Mouse (Mus musculus) heart, embryonic 14.5 days (tissue): Measurements from ENCODE around the gene Klc1. TPM values are rescaled to one million over a fixed set of nuclear protein-coding genes. Genes with fewer than 3 reads are reported as not detected.
"Not testable (repeated sequence)": the region's sequence is repeated elsewhere in the genome, so short reads cannot be mapped to it uniquely, and the experiment has no call there.

ENCODE experiments used
- ATAC-seq: fragments of 200-750 bp; cut with Nextera tagmentation; 2 replicates; pipeline ENCODE4 v1.8.0; 2017; ENCODE audit warnings: low read depth, moderate TSS enrichment; ENCODE audit not compliant: insufficient number of reproducible peaks, insufficient read depth, low FRiP score
- H3K27ac ChIP-seq, 2 experiments: fragments of 200-500 bp in 1 of 2; fragments of 300-500 bp in 1 of 2; sonication (generic) in 1 of 2; replicated peaks in 1 of 2; 2 replicates each; pipeline ENCODE4 v1.5.1; 2012 to 2014; ENCODE audit warnings: low read depth in 2 of 2, low read length in 2 of 2, control low read depth in 1 of 2, mild to moderate bottlenecking in 1 of 2, mixed read lengths in 1 of 2; ENCODE audit not compliant: control insufficient read depth in 1 of 2, insufficient read depth in 1 of 2
- H3K27me3 ChIP-seq: fragments of 300-500 bp; sonication (generic); 2 replicates; pipeline ENCODE4 v1.6.1; 2014; ENCODE audit warnings: mild to moderate bottlenecking, low read length, control low read depth; ENCODE audit not compliant: control insufficient read depth, insufficient read depth
- H3K36me3 ChIP-seq: fragments of 300-500 bp; sonication (generic); 2 replicates; pipeline ENCODE4 v1.6.1; 2014; ENCODE audit warnings: mild to moderate bottlenecking, control low read depth, low read length, mixed read lengths; ENCODE audit not compliant: control insufficient read depth, insufficient read depth
- H3K4me1 ChIP-seq, 2 experiments: fragments of 200-500 bp in 1 of 2; fragments of 300-500 bp in 1 of 2; sonication (generic) in 1 of 2; 2 replicates each; pipeline ENCODE4 v1.6.1; 2012 to 2014; ENCODE audit warnings: low read length in 2 of 2, control low read depth in 1 of 2, mixed read lengths in 1 of 2; ENCODE audit not compliant: control insufficient read depth in 2 of 2, insufficient read depth in 2 of 2
- H3K4me2 ChIP-seq: fragments of 300-500 bp; sonication (generic); 2 replicates; pipeline ENCODE4 v1.6.1; 2014; ENCODE audit warnings: mild to moderate bottlenecking, low read length
- H3K4me3 ChIP-seq, 2 experiments: fragments of 200-500 bp in 1 of 2; fragments of 300-500 bp in 1 of 2; sonication (generic) in 1 of 2; 2 replicates each; pipeline ENCODE4 v1.5.1; 2012 to 2014; ENCODE audit warnings: low read length in 2 of 2, mild to moderate bottlenecking in 2 of 2, control low read depth in 1 of 2, low read depth in 1 of 2, moderate library complexity in 1 of 2; ENCODE audit not compliant: control insufficient read depth in 1 of 2, insufficient read depth in 1 of 2
- H3K9ac ChIP-seq: fragments of 300-500 bp; sonication (generic); 2 replicates; pipeline ENCODE4 v1.6.1; 2014; ENCODE audit warnings: mild to moderate bottlenecking, low read length
- H3K9me3 ChIP-seq: fragments of 300-500 bp; sonication (generic); 2 replicates; pipeline ENCODE4 v1.6.1; 2016; ENCODE audit warnings: low read length, control low read depth; ENCODE audit not compliant: control insufficient read depth
- WGBS: fragments of 180-500 bp; shearing (Covaris S2); extraction: QIAGEN DNeasy Blood & Tissue Kit; methylation state at CpG from one replicate; pipeline ENCODE4 v1.1.7; 2014; 5-methylcytosine and 5-hydroxymethylcytosine counted together
- polyA plus RNA-seq: library from polyadenylated mRNA; unstranded; fragments of >200 nt; fragmentation: Nextera tagmentation; extraction: Ambion mirVana; gene quantifications from 2 replicates; pipeline ENCODE4 v1.2.1, GENCODE M21; 2014

Klc1 gene
- polyA plus RNA-seq, 1 experiment from 2014 or later = 118 TPM

DNA sequence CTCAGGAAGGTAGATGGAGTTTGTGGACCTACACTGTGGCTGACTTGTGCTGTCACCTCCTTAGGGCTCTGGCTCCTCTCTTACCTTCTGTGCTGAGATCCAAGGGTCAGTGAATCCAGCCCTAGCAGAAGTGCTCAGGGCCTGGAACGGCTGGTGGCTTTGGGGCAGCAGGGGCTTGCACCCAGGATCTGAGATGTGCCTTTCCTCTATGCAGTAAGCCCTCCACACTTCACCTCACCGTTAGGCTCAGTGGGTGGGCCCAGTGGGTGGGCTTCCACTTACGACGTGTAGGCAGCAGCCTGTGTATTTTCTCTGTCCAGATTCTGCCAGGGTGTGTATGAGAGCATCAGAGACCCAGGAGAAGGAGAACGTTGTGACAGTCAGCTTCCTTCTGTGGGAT is 25.7 kb upstream of the Klc1 start:
- H3K36me3 ChIP-seq = peaks cover 21% of the 10 kb centered on the region; the same call in 1 of the 2 replicates
- 0 out of 2 replicates have a peak overlapping the region, but pooled peaks have one; percentile 43 for H3K4me2 ChIP-seq

DNA sequence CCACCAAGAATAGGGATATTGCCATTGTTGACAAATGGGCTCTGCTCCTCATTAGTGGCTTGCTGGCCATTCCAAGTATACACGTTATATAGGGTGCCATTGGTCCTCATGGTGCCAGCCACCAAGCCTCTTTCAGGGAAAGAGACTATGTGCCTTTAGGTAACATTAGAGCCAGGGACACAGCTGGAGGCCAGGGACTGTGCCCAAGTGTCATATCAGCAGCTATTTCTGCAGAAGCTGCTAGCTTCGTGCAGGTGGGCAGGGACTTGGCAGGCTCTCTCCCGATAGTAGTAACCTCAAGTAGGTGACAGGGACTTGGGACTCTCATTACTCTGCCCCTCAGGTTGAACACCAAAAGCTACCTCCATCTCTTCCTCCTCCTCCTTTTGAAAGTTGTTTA is 23.7 kb upstream of the Klc1 start:
- WGBS = 75% methylated on average over 3 of the region's 3 CpGs
- no peak for ATAC-seq
- H3K9ac ChIP-seq = no peak overlapping the region

More for the DNA sequence above, 25.7 kb upstream of the Klc1 start:
- Histone ChIP-seq H3K27ac (no peak overlapping the region), H3K4me1 (0 out of 4 replicates have a peak, but pooled peaks cover 0 to 6% of the 10 kb centered on the region in 2 experiments), H3K4me3 (no peak overlapping the region), H3K9ac (peak overlapping the region; percentile 50; the same call in 1 of the 2 replicates), H3K27me3 (no peaks in the 10 kb centered on the region), H3K9me3 (no peaks in the 10 kb centered on the region)
- ATAC-seq = no peak
- WGBS = 69% methylated on average over 5 of the region's 5 CpGs

DNA sequence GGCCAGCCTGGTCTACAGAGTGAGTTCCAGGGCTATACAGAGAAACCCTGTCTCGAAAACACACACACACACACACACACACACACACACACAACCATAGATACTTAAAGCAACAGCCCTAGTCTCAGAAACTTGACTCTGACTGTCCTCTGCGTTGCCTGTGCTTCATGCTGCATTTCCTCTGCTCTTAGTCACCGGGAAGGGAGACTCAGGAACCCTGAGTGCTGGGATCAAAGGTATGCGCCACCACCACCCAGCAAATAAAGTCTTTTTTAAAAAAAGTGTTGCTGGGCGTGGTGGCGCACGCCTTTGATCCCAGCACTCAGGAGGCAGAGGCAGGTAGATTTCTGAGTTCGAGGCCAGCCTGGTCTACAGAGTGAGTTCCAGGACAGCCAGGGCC is 22.0 kb upstream of the Klc1 start:
- H3K36me3 ChIP-seq = 0 out of 2 replicates have a peak, but pooled peaks cover 12% of the 10 kb centered on the region
- not testable (repeated sequence) for H3K9ac ChIP-seq, H3K27me3 ChIP-seq, ATAC-seq, H3K9me3 ChIP-seq, H3K4me2 ChIP-seq, H3K4me3 ChIP-seq, H3K27ac ChIP-seq
- H3K4me1 ChIP-seq = peaks cover 7 to 14% of the 10 kb centered on the region in 2 experiments; a peak in 3 of 4 replicates
- WGBS = 91% methylated on average over 8 of the region's 8 CpGs

More for the DNA sequence above, 23.7 kb upstream of the Klc1 start:
- Histone ChIP-seq H3K4me1 (0 out of 4 replicates have a peak, but pooled peaks cover 0 to 6% of the 10 kb centered on the region in 2 experiments), H3K36me3 (peaks cover 18% of the 10 kb centered on the region; the same call in 1 of the 2 replicates), H3K27me3 (no peaks in the 10 kb centered on the region), H3K4me3 (no peak overlapping the region), H3K27ac (no peak overlapping the region), H3K4me2 (no peak overlapping the region), H3K9me3 (no peaks in the 10 kb centered on the region)

DNA sequence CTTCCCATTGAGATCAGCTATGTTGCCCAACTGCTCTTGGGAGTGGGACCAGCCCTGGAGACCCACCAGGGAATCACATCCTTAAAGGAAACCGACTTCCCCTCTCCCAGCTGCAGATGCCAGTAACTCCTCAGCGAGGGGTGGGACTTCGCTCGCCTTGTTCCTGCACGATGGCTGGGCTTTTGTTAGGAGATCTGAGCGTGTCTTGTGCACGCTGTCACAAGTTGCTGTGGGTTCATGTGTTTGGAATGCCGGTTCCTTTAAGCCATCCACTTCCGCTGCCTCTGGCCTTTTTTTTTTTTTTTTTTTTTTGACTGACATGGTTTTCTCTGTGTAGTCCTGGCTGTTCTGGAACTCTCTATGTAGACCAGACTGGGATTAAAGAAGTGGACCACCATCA is 21.3 kb upstream of the Klc1 start:
- no peak overlapping the region for H3K9ac ChIP-seq
- H3K4me3 ChIP-seq = no peak overlapping the region
- H3K9me3 ChIP-seq = no peaks in the 10 kb centered on the region
- WGBS = 49% methylated on average over 9 of the region's 9 CpGs
- H3K36me3 ChIP-seq = 0 out of 2 replicates have a peak, but pooled peaks cover 8% of the 10 kb centered on the region
- no peaks in the 10 kb centered on the region for H3K27me3 ChIP-seq
- no peak overlapping the region for H3K4me2 ChIP-seq
- no peak overlapping the region for H3K27ac ChIP-seq
- ATAC-seq = no peak
- peaks cover 7 to 10% of the 10 kb centered on the region in 2 experiments; a peak in 3 of 4 replicates for H3K4me1 ChIP-seq

DNA sequence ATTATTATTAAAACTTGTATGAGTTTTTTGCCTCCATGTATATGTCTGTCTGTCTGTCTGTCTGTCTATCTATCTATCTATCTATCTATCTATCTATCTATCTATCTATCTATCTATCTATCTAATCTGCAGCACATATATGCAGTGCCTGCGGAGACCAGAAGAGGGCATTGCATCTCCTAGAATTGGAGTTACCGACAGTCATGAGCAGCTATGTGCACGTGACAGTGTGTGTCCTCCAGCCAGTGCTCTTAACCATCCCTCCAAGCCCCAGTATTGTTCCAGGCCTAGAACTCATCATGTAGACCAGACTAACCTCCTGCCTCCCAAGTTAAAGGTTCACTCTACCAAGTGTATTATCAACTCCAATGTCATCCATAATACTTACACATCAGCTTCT is 19.9 kb upstream of the Klc1 start:
- no peak for ATAC-seq
- Histone ChIP-seq H3K36me3 (0 out of 2 replicates have a peak, but pooled peaks cover 5% of the 10 kb centered on the region), H3K4me3 (no peak overlapping the region)

DNA sequence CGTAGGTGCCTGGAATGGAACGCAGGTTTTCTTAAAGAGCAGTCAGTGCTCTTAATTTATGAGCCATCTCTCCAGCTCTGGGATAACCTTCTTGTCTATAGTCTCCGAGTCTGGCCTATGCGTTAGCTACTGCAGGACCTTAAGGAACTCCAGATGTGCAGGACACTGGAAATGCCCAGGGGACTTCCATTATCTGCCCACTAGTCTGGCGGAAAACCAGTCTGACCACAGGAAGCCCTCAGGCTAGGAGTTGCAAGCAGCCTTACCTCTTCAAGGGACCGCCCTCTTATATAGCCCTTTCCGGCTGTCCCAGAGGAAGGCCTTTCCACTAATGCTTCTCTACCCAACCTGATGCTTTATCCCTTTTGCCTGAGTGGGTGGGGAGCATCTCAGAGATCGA is 17.3 kb upstream of the Klc1 start:
- 51% methylated on average over 8 of the region's 8 CpGs for WGBS
- H3K4me1 ChIP-seq = peaks cover 19 to 24% of the 10 kb centered on the region in 2 experiments
- no peaks in the 10 kb centered on the region for H3K27me3 ChIP-seq
- no peaks in the 10 kb centered on the region for H3K36me3 ChIP-seq
- no peak overlapping the region for H3K9ac ChIP-seq
- no peaks in the 10 kb centered on the region for H3K9me3 ChIP-seq
- no peak overlapping the region for H3K4me2 ChIP-seq
- no peak overlapping the region for H3K4me3 ChIP-seq
- no peak for ATAC-seq
- H3K27ac ChIP-seq = no peak overlapping the region

More for the DNA sequence above, 19.9 kb upstream of the Klc1 start:
- Histone ChIP-seq H3K4me1 (peaks cover 7 to 13% of the 10 kb centered on the region in 2 experiments; a peak in 3 of 4 replicates), H3K4me2 (no peak overlapping the region), H3K9ac (no peak overlapping the region), H3K27me3 (no peaks in the 10 kb centered on the region), H3K27ac (no peak overlapping the region), H3K9me3 (no peaks in the 10 kb centered on the region)
- WGBS = 22% methylated on average over 3 of the region's 3 CpGs

DNA sequence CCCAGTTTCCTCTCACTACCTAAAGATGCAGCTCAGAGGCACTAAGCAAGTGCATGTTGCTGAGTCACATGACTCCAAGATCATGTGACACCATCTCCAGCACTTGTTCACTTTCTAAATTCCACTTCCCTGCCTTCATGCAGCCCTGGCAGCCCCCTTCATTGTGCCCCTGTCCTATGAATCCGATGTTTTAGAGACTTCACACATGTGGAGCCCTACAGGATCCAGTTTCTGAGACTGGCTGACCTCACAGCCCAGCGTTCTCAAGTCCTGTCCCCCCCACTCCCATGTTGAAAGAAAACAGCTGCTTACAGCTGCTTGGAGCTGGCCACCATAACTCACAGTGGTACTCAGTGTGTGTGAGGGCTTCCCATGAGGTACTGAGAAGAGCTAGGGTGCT is 15.2 kb upstream of the Klc1 start:
- Histone ChIP-seq H3K4me2 (no peak overlapping the region), H3K36me3 (no peaks in the 10 kb centered on the region), H3K27me3 (no peaks in the 10 kb centered on the region), H3K4me1 (peaks cover 22 to 27% of the 10 kb centered on the region in 2 experiments), H3K4me3 (no peak overlapping the region), H3K9ac (no peak overlapping the region), H3K27ac (0 out of 4 replicates have a peak overlapping the region, but pooled peaks of 1 of the 2 experiments have one; percentile 3), H3K9me3 (no peaks in the 10 kb centered on the region)
- no peak for ATAC-seq
- 64% methylated on average over 2 of the region's 2 CpGs for WGBS

DNA sequence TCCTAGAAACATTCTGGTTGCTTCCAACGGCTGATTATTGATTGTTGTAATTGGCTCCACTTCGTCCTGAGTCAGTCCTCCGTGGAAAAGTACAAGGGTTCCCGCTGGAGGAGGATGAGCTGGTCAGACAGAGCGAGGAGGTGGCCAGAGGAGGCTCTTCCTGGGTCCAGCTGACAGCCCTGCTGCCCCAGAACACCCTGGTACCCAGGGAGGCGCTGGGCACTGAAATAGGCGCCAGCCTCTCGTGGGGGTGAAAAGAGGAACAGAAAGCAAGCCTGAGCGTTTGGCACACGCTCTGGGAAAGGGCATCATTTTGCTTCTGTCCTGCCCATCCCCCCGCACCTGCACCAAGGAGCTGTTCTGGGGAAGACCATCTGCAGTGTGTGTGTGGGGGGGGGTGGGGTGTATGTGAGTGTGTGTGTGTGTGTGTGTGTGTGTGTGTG is 14.6 kb upstream of the Klc1 start:
- ATAC-seq = no peak
- WGBS = 72% methylated on average over 11 of the region's 11 CpGs
- no peak overlapping the region for H3K27ac ChIP-seq
- no peak overlapping the region for H3K9ac ChIP-seq
- H3K27me3 ChIP-seq = no peaks in the 10 kb centered on the region
- no peaks in the 10 kb centered on the region for H3K9me3 ChIP-seq
- H3K36me3 ChIP-seq = no peaks in the 10 kb centered on the region
- H3K4me2 ChIP-seq = no peak overlapping the region
- H3K4me1 ChIP-seq = peaks cover 22 to 27% of the 10 kb centered on the region in 2 experiments
- H3K4me3 ChIP-seq = no peak overlapping the region
